Mouse (Mus musculus) adrenal gland, postnatal 0 days (tissue): ENCODE measurements around the gene Gm7735. TPM values are rescaled to one million over a fixed set of nuclear protein-coding genes. Genes with fewer than 3 reads are reported as not detected.

Experiments
- polyA plus RNA-seq: library from polyadenylated mRNA; unstranded; fragments of >200 nt; fragmentation: Nextera tagmentation; extraction: Ambion mirVana; gene quantifications from 2 replicates; pipeline ENCODE4 v1.2.1, GENCODE M21; 2015

Gm7735 gene
- polyA plus RNA-seq = not detected in 2 replicates

DNA sequence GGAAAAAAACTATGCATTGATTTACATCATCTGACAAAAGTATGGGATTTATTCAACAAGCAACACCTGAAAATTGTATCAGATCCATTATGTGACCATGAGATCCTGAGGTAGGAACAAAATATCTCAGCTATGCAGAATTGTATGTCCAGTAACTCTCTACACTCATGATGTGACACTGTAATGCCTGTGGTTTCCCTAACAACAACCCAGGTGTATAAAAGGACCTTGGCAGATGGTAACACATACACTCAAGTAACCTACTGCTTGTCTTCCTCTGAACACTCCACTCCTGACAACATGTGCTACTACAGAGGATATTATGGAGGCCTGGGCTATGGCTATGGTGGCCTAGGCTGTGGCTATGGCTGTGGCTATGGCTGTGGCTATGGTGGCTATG is at the start of gene Gm7735:
Gm7735 (plus strand) TSS at position 301 of the 400 bp plus-strand sequence.

GRCm38 (mm10) chr16:89140551-89140950 is 28.7 kb upstream of the Gm7735 start, which contains the start of gene Gm6358:
Gm6358 (plus strand) TSS chr16:89140851.

GRCm38 (mm10) chr16:89150786-89151185 is 18.5 kb upstream of the Gm7735 start, which contains the start of gene Gm10061:
Gm10061 (plus strand) TSS chr16:89151086.

GRCm38 (mm10) chr16:89157652-89158051 is 11.6 kb upstream of the Gm7735 start, which contains the start of gene Gm9789:
Gm9789 (plus strand) TSS chr16:89157952.

GRCm38 (mm10) chr16:89174435-89174834 is 5.1 kb downstream of the Gm7735 start, which contains the start of gene 1110057P08Rik:
1110057P08Rik (plus strand) TSS chr16:89174735.

DNA sequence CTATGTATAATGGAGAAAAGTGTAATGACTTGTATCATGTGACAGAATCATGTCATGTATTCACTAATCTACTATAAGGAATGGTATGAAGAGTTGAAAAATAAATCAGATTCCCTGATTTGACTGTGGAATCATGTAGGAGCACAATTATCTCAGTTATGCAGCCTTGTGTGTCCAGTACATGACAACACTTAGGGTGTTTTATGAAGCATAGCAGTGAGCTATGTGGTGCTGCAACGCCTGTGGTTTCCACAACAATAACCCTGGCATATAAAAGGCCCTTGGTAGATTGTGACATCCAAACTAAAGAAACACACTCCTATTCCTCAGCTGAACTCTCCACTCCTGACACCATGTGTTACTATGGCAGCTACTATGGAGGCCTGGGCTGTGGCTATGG is 36.3 kb downstream of the Gm7735 start, which contains the start of gene Krtap20-2:
Krtap20-2 (plus strand) TSS at position 301 of the 400 bp plus-strand sequence.

Other genes starting within 250 kb of the Gm7735 start
- gene Krtap19-9b, start 237.2 kb upstream of the Gm7735 start, polyA plus RNA-seq = not detected in 2 replicates
- not detected in 2 replicates for gene Krtap16-3, start 206.6 kb upstream of the Gm7735 start, polyA plus RNA-seq
- not detected in 2 replicates for gene Krtap22-2, start 158.7 kb upstream of the Gm7735 start, polyA plus RNA-seq
- gene Gm10229, start 154.2 kb upstream of the Gm7735 start, polyA plus RNA-seq = not detected in 2 replicates
- gene Krtap6-1, start 137.8 kb upstream of the Gm7735 start, polyA plus RNA-seq = not detected in 2 replicates
- not detected in 2 replicates for gene Gm10228, start 128.0 kb upstream of the Gm7735 start, polyA plus RNA-seq
- not detected in 2 replicates for gene Krtap6-5, start 121.6 kb upstream of the Gm7735 start, polyA plus RNA-seq
- not detected in 2 replicates for gene 1110025L11Rik, start 105.5 kb upstream of the Gm7735 start, polyA plus RNA-seq
- not detected in 2 replicates for gene Krtap6-3, start 85.5 kb upstream of the Gm7735 start, polyA plus RNA-seq
- not detected in 2 replicates for gene Gm6358, start 28.6 kb upstream of the Gm7735 start, polyA plus RNA-seq
- gene Gm10061, start 18.4 kb upstream of the Gm7735 start, polyA plus RNA-seq = not detected in 2 replicates
- gene Gm9789, start 11.5 kb upstream of the Gm7735 start, polyA plus RNA-seq = not detected in 2 replicates
- not detected in 2 replicates for gene 1110057P08Rik, start 5.2 kb downstream of the Gm7735 start, polyA plus RNA-seq
- gene Krtap20-2, start 36.4 kb downstream of the Gm7735 start, polyA plus RNA-seq = not detected in 2 replicates
- not detected in 2 replicates for gene Krtap21-1, start 234.4 kb downstream of the Gm7735 start, polyA plus RNA-seq